Mouse (Mus musculus): Measurements from ENCODE around the gene Gnas. TPM values are rescaled to one million over a fixed set of nuclear protein-coding genes. Genes with fewer than 3 reads are reported as not detected.
"Not testable (repeated sequence)": the region's sequence is repeated elsewhere in the genome, so short reads cannot be mapped to it uniquely, and the experiment has no call there.

Gnas gene
- total RNA-seq, 2 experiments from 2014 or later, result 1,915 to 1,929 TPM

GRCm38 (mm10) chr2:174346999-174347668 is 63.0 kb downstream of the Gnas start:
- DNase-seq (ENCODE audit: low spot score in 2 of 2), result not testable (repeated sequence)

- DNase-seq (ENCODE audit: low spot score in 2 of 2), result no peak
Observed at GRCm38 (mm10) chr2:174358516-174358915, 74.4 kb downstream of the Gnas start.

GRCm38 (mm10) chr2:174359656-174360055 is 75.5 kb downstream of the Gnas start:
- no peak for DNase-seq (ENCODE audit: low spot score in 2 of 2)

- no peak for DNase-seq (ENCODE audit: low spot score in 2 of 2)
Observed at GRCm38 (mm10) chr2:174366571-174366970, 82.5 kb downstream of the Gnas start.

GRCm38 (mm10) chr2:174381021-174381420 is 96.9 kb downstream of the Gnas start:
- DNase-seq (ENCODE audit: low spot score in 2 of 2), result no peak

GRCm38 (mm10) chr2:174391936-174392335 is 107.8 kb downstream of the Gnas start:
- no peak for DNase-seq (ENCODE audit: low spot score in 2 of 2)

GRCm38 (mm10) chr2:174392554-174392953 is 108.4 kb downstream of the Gnas start:
- DNase-seq (ENCODE audit: low spot score in 2 of 2), result no peak

- no peak for DNase-seq (ENCODE audit: low spot score in 2 of 2)
Observed at GRCm38 (mm10) chr2:174393383-174393782, 109.3 kb downstream of the Gnas start.

Small RNA genes within 50 kb of the gene (microRNA-seq; reads per million reads assigned to microRNA genes)
- gene Gm27591, result 0 reads per million in 2 experiments
- 96.2 to 99.7 reads per million in 2 experiments for gene Mir296
- gene Mir298, result 278 to 289 reads per million in 2 experiments

Other genes starting within 250 kb of the Gnas start
- gene Stx16, start 208.0 kb upstream of the Gnas start, total RNA-seq (2021), result 10 to 100 TPM; 68.8 to 71.3 TPM
- 10 to 100 TPM; 10.8 to 12.7 TPM for gene Npepl1, start 174.0 kb upstream of the Gnas start, total RNA-seq (2021)
- gene Gm20721, start 62.4 kb downstream of the Gnas start, total RNA-seq (2021), result 1 to 10 TPM; 3.1 to 3.2 TPM
- 10 to 100 TPM; 50.3 to 51.2 TPM for gene Nelfcd, start 131.5 kb downstream of the Gnas start, total RNA-seq (2021)
- 10 to 100 TPM; 37.9 to 44.0 TPM for gene Ctsz, start 154.7 kb downstream of the Gnas start, total RNA-seq (2021)
- not detected for gene Tubb1, start 166.4 kb downstream of the Gnas start, total RNA-seq (2021)
- gene Atp5e, start 179.8 kb downstream of the Gnas start, total RNA-seq (2021), result 100 to 1,000 TPM; 285 to 290 TPM
- 10 to 100 TPM; 45.2 to 46.3 TPM for gene Prelid3b, start 188.8 kb downstream of the Gnas start, total RNA-seq (2021)

Data from layer of hippocampus, adult 18-20 months (tissue).